Mouse (Mus musculus) c-Kit-negative CD71-positive TER-119-positive erythroid progenitor cells, embryonic 14.5 days (primary cell): ENCODE measurements around the gene Cmpk2.
"Not testable (repeated sequence)": the region's sequence is repeated elsewhere in the genome, so short reads cannot be mapped to it uniquely, and the experiment has no call there.

ENCODE experiments used
- DNase-seq: peaks from one replicate; pipeline ENCODE4 v3.0.0-alpha.2; 2013; ENCODE audit warnings: low read depth, low spot score

Cmpk2 gene

DNA sequence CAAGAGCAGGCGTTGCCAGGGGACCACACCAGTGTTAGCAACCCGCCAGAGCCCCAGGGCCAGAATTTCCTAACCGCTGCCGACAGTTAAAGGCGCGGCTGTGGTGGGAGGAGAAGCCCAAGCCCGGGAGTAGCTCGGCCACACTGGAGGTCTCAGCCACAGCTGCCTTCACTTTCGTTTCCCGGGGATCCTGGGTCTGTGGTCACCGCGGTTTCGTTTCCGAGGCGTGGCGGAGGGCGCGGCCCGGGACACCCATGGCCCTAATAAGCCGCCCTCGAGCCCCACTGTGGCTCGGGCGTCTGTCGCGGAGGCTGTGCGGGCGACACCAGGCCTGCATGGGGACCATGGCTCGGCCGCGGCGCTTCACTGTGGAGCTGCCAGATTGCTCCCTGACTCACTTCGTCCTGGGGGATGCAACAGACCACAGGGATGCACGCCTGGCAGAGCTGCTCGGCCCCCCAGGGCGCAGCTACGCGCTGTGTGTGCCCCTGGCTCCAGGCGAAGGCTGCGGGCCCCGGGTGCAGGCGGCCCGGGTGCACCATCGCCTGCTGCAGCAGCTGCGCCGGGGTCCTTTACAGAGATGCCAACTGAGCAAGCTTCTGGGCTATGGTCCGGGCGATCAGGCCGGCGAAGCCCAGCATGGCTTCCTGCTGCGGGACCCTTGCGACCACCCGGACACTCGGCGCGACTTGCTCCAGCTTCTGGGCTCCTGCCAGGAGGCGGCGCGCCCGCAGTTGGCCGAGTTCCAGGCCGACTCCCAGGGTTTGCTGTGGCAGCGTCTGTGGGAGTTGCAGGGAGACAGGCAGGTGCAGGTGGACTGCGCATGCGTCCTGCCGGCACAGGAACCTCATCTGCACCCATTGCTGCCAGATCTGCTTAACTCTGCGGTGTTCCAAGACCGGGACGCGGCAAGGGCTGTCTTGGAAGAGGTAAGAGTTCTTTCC lies at the start of gene Cmpk2:
Cmpk2 (plus strand) TSS at position 107 of the 944 bp plus-strand sequence.
- DNase-seq = peak; percentile 56

DNA sequence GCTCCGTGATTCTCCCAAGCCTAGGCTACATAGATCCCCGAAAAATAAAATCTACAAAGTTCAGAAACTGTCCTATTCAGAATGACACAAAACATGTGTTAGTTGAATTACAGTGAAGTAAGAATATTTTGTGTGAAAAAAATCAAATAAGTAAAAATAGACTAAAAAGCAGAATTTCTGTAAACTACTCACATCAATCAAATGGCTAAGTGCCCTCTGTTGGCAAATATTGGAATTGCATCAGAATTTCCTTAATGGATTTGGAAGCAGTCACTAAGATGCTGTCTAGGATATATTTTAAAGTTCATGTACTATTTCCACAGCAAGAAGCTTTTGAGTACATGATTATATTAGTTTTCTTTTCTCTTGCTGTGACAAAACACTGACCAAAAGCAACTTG lies 44.2 kb upstream of the Cmpk2 start:
- peak; percentile 26 for DNase-seq

DNA sequence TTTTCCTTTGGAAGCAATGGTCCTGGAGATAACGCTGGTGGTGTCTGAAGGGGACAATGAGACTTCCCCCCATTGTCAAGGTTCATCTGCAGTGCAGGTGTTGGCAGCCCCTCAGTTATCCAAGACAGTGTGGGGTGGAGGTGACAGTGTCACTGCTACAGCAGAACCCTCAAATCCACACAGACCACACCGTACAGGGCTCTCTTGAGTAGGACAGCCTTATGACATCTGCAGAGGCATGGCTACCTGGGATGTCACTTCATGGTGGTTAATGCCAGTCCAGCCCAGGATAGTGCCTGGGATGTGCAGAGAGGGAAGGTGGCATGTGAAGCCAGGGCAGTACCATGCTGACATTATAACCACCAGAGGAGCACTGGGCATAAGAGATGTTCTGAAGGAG lies 40.2 kb upstream of the Cmpk2 start:
- DNase-seq = not testable (repeated sequence)

GRCm38 (mm10) chr12:26436334-26436733 lies 32.7 kb upstream of the Cmpk2 start:
- no peak for DNase-seq

DNA sequence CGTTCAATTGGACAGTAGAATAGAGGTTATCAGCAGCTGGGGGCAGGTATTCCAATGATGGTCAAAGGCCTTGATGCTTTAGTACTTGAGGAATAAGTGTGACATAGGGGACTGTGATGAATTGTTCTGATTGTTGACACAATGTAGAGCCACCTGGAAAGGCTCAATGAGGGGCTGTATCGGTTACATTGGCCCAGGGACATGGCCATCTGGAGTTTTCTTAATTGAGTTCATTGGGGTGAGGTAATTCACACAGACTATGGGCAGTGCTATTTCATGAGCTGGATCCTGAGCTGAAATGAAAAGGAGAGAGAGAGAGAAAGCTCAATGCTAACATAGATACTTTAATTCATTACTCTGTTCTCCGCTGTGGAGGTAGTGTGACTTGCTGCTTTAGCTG lies 31.1 kb upstream of the Cmpk2 start:
- DNase-seq = no peak

GRCm38 (mm10) chr12:26439366-26439765 lies 29.6 kb upstream of the Cmpk2 start:
- DNase-seq = no peak

DNA sequence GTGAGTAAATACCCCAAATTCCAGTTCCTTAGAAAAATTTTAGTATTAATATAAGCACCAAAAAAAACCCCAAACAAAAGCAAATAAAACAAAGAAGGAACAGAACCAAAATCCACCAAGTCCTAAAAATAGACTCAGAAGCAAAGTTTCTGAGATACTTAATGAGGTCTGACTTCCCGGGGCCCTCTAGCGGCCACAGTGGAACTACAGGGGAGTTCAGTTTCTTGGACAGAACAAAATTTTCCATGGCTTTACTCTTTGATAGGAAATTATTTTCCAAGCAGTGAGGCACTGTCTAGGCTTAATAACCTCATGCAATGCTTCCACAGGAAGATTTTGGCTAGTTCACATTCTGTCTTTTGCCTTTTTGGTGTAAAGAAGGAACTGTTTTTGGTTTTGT lies 24.9 kb upstream of the Cmpk2 start:
- no peak for DNase-seq

GRCm38 (mm10) chr12:26444511-26444910 lies 24.5 kb upstream of the Cmpk2 start:
- DNase-seq = no peak

GRCm38 (mm10) chr12:26446377-26447045 lies 22.5 kb upstream of the Cmpk2 start:
- no peak for DNase-seq

DNA sequence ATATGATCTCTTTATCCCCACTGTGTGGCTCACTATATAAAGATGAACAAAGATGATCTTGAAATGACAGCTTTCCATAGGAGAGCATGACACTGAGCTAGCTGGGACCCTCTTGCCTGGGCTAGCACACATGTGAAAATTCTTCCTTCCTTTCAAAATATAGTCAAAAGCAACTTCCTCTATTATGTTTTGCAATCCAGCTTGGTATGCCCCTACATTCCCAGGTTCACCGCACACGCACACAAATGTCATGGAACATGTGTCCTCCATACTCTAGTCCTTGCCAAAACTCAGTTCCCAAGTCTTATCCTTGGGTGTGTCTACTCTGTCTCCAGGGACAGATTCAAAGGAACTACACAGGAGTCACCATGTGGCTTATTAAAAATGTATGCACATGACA lies 19.5 kb upstream of the Cmpk2 start:
- no peak for DNase-seq

DNA sequence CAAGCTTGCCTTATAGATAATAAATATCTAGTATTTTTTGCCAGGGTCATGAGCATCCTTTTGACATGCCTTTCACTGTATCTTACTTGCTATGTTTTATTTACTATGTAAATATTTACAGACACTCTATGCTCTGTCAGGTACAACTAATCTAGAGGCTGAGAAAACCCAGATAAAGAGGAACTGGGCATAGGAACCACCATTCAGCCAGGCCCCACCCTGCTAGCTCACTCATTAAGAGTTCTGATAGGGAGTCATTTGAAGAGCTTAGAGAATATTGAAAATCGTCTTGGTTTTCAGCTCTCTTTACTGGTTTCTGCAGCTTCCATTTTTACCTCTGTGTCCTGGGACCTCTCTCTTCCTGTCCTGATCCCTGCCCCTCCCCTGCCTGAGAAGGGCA lies 17.9 kb upstream of the Cmpk2 start:
- peak; percentile 39 for DNase-seq

- DNase-seq = no peak
Measured at GRCm38 (mm10) chr12:26452951-26453350, 16.1 kb upstream of the Cmpk2 start.

DNA sequence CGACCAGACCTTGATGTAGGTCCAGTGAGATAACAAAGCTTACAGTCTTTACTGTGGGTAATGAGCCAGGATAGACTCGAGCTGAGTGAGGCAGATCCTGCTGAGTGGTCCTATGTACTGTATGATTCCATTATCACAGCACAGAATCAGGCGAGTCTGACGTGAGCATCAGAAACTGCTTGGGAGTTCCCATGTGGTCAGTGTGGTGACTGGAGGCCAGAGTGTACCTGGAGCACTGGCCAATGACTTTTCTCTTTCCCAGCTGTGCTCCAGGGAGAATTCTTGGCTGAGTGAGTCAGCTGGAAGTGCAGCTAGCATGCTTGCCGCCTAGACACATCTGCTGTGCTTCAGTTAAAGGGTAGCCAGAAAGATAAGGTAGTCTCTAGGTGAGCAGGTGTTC lies 14.3 kb upstream of the Cmpk2 start:
- DNase-seq = no peak

- DNase-seq = peak; percentile 34
Measured at GRCm38 (mm10) chr12:26456028-26456698, 12.8 kb upstream of the Cmpk2 start, which contains the start of gene Rsad2. Gene Rsad2, minus strand, starts transcription at chr12:26456452.

DNA sequence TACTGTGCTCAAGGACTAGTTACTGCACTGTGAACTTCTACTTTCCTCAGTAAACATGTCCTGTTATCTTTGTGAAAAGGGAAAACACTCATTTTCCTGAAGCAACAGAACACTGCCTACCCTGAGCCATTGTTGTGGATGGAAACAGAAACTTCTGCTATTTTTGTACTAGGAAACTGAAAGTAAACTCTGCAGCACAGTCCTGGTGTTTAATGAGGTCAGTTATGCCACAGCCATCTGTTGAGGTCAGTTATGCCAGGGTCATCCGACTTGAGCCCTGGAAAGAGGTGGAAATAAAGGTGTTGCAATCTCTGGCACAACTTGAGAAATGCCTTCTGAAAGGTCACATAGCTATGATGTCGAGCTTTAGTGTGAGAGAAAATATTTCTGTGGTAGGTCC lies 8.9 kb upstream of the Cmpk2 start:
- no peak for DNase-seq

- no peak for DNase-seq
Measured at GRCm38 (mm10) chr12:26465600-26465999, 3.4 kb upstream of the Cmpk2 start.

- DNase-seq = no peak
Measured at GRCm38 (mm10) chr12:26470042-26470409, 1.0 kb downstream of the Cmpk2 start.

DNA sequence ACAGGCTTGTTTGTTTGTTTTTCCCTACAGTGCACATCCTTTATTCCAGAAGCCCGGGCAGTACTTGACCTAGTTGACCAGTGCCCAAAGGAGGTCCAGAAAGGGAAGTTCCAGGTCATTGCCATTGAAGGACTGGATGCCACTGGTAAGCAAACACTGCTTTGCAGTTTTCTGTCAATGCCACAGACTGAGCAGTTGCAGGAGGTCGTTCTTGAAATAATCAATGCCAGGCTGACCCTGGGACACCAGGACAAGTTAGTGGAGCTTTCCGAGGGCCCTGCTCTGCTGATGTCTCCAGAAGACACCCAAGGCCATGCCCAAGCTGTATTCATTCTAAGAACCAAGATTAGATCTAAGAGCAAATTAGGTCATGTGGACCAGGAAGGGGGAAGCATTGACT lies 2.4 kb downstream of the Cmpk2 start:
- DNase-seq = no peak

- DNase-seq = peak; percentile 49
Measured at GRCm38 (mm10) chr12:26472770-26473481, 3.9 kb downstream of the Cmpk2 start.

- no peak for DNase-seq
Measured at GRCm38 (mm10) chr12:26473746-26474145, 4.7 kb downstream of the Cmpk2 start.

DNA sequence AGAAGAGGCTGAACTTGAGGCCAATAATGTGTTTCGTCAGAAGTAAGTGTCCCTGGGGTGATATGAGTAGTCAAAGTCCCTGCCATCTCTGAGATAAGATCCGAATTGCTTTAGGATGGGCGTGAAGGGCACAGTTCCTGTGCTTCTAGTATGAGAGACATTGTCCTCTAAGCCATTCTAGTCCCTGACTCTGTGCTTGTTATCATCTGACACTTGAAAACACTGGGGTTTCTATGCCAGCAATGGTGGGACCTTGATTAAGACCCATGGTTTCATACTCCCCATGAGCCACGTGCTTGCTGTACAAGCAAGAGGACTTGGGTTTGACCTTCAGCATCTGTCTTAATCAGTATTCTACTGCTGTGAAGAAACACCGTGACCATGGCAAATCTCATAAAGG lies 8.2 kb downstream of the Cmpk2 start:
- DNase-seq = no peak
